Mouse (Mus musculus) kidney, adult 8-10 months (tissue): ENCODE results near the gene Fgf11.

Experiments
- DNase-seq, 2 experiments: peaks; one replicate each; pipeline ENCODE4 v3.0.0; 2022

The Fgf11 gene

DNA sequence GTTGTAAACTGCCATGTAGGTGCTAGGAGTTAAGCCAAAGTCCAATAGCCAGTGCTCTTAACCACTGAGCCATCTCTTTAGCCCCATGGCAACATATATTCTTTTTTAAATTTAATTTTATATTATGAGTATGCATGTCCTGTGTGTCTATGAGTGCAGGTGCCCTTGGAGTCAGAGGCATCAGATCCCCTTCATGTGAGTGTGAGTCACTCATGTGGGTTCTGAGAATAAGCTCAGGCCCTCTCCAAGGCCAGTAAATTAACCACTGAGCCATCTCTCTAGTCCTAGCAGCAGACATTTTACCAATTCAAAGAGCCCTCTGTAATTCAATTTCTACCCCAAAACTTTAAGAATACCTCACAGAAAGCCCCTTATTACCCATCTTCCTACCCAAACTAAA lies 49.0 kb downstream of the Fgf11 start:
- DNase-seq, result no peak

DNA sequence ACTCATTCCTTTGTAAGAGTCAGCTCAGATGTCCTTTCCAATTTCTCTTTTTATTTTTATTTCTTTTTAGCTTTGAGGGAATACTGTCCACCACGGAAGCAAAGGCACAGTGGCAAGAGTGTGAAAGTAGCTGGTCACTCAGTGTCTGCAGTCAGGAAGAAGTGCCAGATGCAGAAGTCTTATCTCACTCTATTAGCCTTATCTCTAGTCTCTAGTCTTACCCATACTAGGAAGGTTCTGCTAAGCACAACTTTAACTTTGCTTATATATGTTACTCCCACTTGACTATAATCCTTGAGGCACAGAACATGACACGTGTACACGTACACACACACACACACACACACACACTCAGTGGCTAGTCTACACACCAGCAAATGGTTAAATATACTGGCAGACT lies 50.0 kb downstream of the Fgf11 start:
- DNase-seq, result no peak
